Mouse (Mus musculus): Measurements from ENCODE around the gene Bbs9. TPM values are rescaled to one million over a fixed set of nuclear protein-coding genes. Genes with fewer than 3 reads are reported as not detected.

The Bbs9 gene
- total RNA-seq, 2 experiments from 2014 or later, result 21.0 to 21.1 TPM

- peak; percentile 24 to 27 for DNase-seq (ENCODE audit: low spot score in 2 of 2)
Observed at GRCm38 (mm10) chr9:22467371-22468169, 7.9 kb upstream of the Bbs9 start.

GRCm38 (mm10) chr9:22468170-22468898 is 7.2 kb upstream of the Bbs9 start:
- DNase-seq (ENCODE audit: low spot score in 2 of 2), result peak in 1 of 2 experiments; percentile 19

GRCm38 (mm10) chr9:22468899-22469259 is 6.6 kb upstream of the Bbs9 start:
- DNase-seq (ENCODE audit: low spot score in 2 of 2), result no peak

GRCm38 (mm10) chr9:22469643-22470042 is 5.9 kb upstream of the Bbs9 start, which contains the start of gene Rp9:
Gene Rp9 (minus strand): TSS chr9:22469743.
- DNase-seq (ENCODE audit: low spot score in 2 of 2), result no peak

- no peak for DNase-seq (ENCODE audit: low spot score in 2 of 2)
Observed at GRCm38 (mm10) chr9:22476265-22476664, 750 bp downstream of the Bbs9 start.

GRCm38 (mm10) chr9:22478946-22479345 is 3.4 kb downstream of the Bbs9 start:
- DNase-seq (ENCODE audit: low spot score in 2 of 2), result no peak

GRCm38 (mm10) chr9:22483866-22484561 is 8.5 kb downstream of the Bbs9 start:
- DNase-seq (ENCODE audit: low spot score in 2 of 2), result no peak

- DNase-seq (ENCODE audit: low spot score in 2 of 2), result no peak
Observed at GRCm38 (mm10) chr9:22484562-22485308, 9.2 kb downstream of the Bbs9 start.

- no peak for DNase-seq (ENCODE audit: low spot score in 2 of 2)
Observed at GRCm38 (mm10) chr9:22486211-22486610, 10.7 kb downstream of the Bbs9 start.

GRCm38 (mm10) chr9:22488963-22489362 is 13.4 kb downstream of the Bbs9 start:
- no peak for DNase-seq (ENCODE audit: low spot score in 2 of 2)

- DNase-seq (ENCODE audit: low spot score in 2 of 2), result no peak
Observed at GRCm38 (mm10) chr9:22494203-22494807, 18.8 kb downstream of the Bbs9 start.

GRCm38 (mm10) chr9:22495133-22495532 is 19.6 kb downstream of the Bbs9 start:
- DNase-seq (ENCODE audit: low spot score in 2 of 2), result no peak

- no peak for DNase-seq (ENCODE audit: low spot score in 2 of 2)
Observed at GRCm38 (mm10) chr9:22497021-22497767, 21.7 kb downstream of the Bbs9 start.

GRCm38 (mm10) chr9:22502972-22503371 is 27.5 kb downstream of the Bbs9 start:
- no peak for DNase-seq (ENCODE audit: low spot score in 2 of 2)

GRCm38 (mm10) chr9:22503581-22503980 is 28.1 kb downstream of the Bbs9 start:
- no peak for DNase-seq (ENCODE audit: low spot score in 2 of 2)

GRCm38 (mm10) chr9:22505574-22505973 is 30.1 kb downstream of the Bbs9 start:
- DNase-seq (ENCODE audit: low spot score in 2 of 2), result no peak

- DNase-seq (ENCODE audit: low spot score in 2 of 2), result no peak
Observed at GRCm38 (mm10) chr9:22515076-22515475, 39.6 kb downstream of the Bbs9 start.

GRCm38 (mm10) chr9:22518394-22519041 is 43.0 kb downstream of the Bbs9 start:
- DNase-seq (ENCODE audit: low spot score in 2 of 2), result no peak

GRCm38 (mm10) chr9:22523460-22523859 is 47.9 kb downstream of the Bbs9 start:
- no peak for DNase-seq (ENCODE audit: low spot score in 2 of 2)

All from adrenal gland, postnatal 4 days (tissue).